Mouse (Mus musculus) heart, adult 2 months (tissue): ENCODE results near the gene Avpi1.

Source experiments
- CTCF ChIP-seq: fragments of 200-600 bp; IDR thresholded peaks from 2 replicates; pipeline ENCODE4 v1.8.1; 2022; ENCODE audit warnings: antibody characterized with exemption, mild to moderate bottlenecking, moderate library complexity
- POLR2A ChIP-seq: fragments of 200-500 bp; IDR thresholded peaks from 2 replicates; pipeline ENCODE4 v1.6.1; 2011; ENCODE audit warnings: mild to moderate bottlenecking, low read depth, low read length, control low read depth; ENCODE audit not compliant: insufficient read depth

DNA sequence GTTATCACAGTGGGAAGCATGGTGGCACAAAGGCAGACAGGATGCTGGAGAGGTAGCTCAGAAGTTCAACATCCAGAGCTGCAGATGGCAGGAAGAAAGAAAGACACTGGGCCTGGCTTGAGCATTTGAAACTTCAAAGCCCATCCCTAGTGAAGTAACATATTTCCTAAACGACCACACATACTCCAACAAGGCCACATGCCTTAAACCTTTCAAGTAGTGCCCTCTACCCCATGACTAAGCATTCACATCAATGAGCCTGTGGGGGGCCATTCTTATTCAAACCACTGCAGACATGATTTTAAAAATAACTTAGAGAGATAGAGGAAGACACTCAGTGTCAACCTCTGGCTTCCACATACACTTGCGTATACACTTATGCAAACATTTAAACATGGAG lies 13.9 kb upstream of the Avpi1 start:
- TF ChIP-seq CTCF, result no peak
- TF ChIP-seq POLR2A, result no peak
